Mouse (Mus musculus): ENCODE results near the gene Mri1. TPM values are rescaled to one million over a fixed set of nuclear protein-coding genes. Genes with fewer than 3 reads are reported as not detected.

The Mri1 gene
- polyA plus RNA-seq, 1 experiment from 2014 or later, result 45.0 TPM

DNA sequence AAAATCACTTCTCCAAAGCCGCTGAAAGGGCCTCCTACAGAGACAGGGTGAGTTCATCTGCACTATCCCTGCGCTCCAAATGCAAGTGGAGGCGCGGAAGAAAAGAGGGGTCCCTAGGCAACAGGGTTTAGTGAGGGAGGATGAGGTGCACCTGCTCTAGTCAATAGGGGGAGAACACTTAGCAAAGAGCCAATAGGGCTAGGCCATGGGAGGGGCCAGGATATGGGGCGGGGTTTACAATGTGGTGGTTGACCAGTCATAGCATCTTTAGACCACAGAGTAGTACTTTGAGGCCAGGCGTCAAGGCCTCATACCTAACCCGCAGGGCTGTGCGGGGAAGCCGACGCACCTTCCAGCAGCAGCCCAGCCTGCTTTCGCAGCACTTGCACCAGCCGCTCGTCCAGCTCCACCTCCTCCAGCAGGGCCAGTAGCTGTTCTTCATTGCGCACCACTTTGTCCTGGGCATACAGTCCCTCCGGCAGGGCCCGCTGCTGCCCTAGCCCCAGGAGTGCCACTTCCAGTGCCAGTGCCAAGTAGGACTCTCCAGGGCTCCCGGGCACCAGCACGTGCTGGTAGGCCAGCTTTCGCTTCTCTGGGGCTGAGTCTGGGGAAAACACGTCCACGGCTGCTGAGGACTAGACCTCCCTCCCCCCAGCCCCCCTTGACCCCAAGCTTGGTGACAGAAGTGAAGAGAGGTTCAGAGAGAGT is 33.6 kb downstream of the Mri1 start:
- Histone ChIP-seq H3K27me3 (ENCODE audit: control insufficient read depth, insufficient read depth, low read length) (no peaks in the 10 kb centered on the region), H3K36me3 (ENCODE audit: control insufficient read depth, insufficient read depth) (peaks cover 42% of the 10 kb centered on the region)
- no peak for ATAC-seq (replicated peaks; ENCODE audit: extremely low read depth, insufficient read depth, low FRiP score)

GRCm38 (mm10) chr8:84222566-84223165 is 34.5 kb downstream of the Mri1 start:
- H3K4me3 ChIP-seq (ENCODE audit: low read length), result no peak overlapping the region
- no peaks in the 10 kb centered on the region for H3K27me3 ChIP-seq (ENCODE audit: control insufficient read depth, insufficient read depth, low read length)
- no peak for ATAC-seq (replicated peaks; ENCODE audit: extremely low read depth, insufficient read depth, low FRiP score)
- H3K4me1 ChIP-seq (ENCODE audit: control insufficient read depth, insufficient read depth, low read length), result no peaks in the 10 kb centered on the region
- H3K4me2 ChIP-seq (ENCODE audit: low read depth, low read length), result no peak overlapping the region
- peak overlapping the region; percentile 40; the same call in 1 of the 2 replicates for H3K27ac ChIP-seq (ENCODE audit: low read length)
- peaks cover 39% of the 10 kb centered on the region for H3K36me3 ChIP-seq (ENCODE audit: control insufficient read depth, insufficient read depth)
- H3K9ac ChIP-seq (ENCODE audit: low read length), result no peak overlapping the region
- WGBS, result 83% methylated on average over 9 of the region's 9 CpGs
- no peaks in the 10 kb centered on the region for H3K9me3 ChIP-seq (replicated peaks; ENCODE audit: control insufficient read depth, low read length)

More for the DNA sequence above, 33.6 kb downstream of the Mri1 start:
- no peak overlapping the region for H3K27ac ChIP-seq (ENCODE audit: low read length)
- H3K9ac ChIP-seq (ENCODE audit: low read length), result no peak overlapping the region
- no peak overlapping the region for H3K4me2 ChIP-seq (ENCODE audit: low read depth, low read length)
- 83% methylated on average over 21 of the region's 21 CpGs for WGBS
- H3K9me3 ChIP-seq (replicated peaks; ENCODE audit: control insufficient read depth, low read length), result no peaks in the 10 kb centered on the region
- H3K4me1 ChIP-seq (ENCODE audit: control insufficient read depth, insufficient read depth, low read length), result no peaks in the 10 kb centered on the region
- H3K4me3 ChIP-seq (ENCODE audit: low read length), result no peak overlapping the region

- Histone ChIP-seq H3K27me3 (ENCODE audit: control insufficient read depth, insufficient read depth, low read length) (no peaks in the 10 kb centered on the region), H3K27ac (ENCODE audit: low read length) (no peak overlapping the region), H3K9ac (ENCODE audit: low read length) (no peak overlapping the region), H3K4me3 (ENCODE audit: low read length) (no peak overlapping the region), H3K9me3 (replicated peaks; ENCODE audit: control insufficient read depth, low read length) (no peaks in the 10 kb centered on the region), H3K4me2 (ENCODE audit: low read depth, low read length) (no peak overlapping the region), H3K36me3 (ENCODE audit: control insufficient read depth, insufficient read depth) (peaks cover 35% of the 10 kb centered on the region), H3K4me1 (ENCODE audit: control insufficient read depth, insufficient read depth, low read length) (no peaks in the 10 kb centered on the region)
- 70% methylated on average over 7 of the region's 7 CpGs for WGBS
- no peak for ATAC-seq (replicated peaks; ENCODE audit: extremely low read depth, insufficient read depth, low FRiP score)
Measured at GRCm38 (mm10) chr8:84220105-84220504, 37.0 kb downstream of the Mri1 start.

DNA sequence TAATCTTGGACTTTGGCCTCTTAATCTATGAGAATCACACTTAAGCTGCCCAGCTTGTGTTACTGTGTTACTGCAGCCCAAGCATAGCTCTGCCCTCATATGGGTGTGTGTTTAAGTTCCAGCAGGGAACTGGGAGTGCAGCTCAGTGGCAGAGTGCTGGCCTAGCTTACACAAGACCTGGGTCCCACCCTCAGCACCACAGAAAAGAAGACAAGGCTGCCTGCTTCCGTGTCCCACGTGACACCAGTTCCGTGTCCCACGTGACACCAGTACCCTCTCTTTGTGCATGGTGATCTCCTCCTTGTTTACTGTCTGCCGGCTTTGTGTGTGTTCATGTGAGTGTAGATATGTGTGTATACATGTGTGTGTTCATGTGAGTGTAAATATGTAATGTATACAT is 39.0 kb downstream of the Mri1 start:
- Histone ChIP-seq H3K4me3 (ENCODE audit: low read length) (no peak overlapping the region), H3K9ac (ENCODE audit: low read length) (no peak overlapping the region), H3K4me1 (ENCODE audit: control insufficient read depth, insufficient read depth, low read length) (no peaks in the 10 kb centered on the region), H3K4me2 (ENCODE audit: low read depth, low read length) (no peak overlapping the region), H3K9me3 (replicated peaks; ENCODE audit: control insufficient read depth, low read length) (no peaks in the 10 kb centered on the region), H3K27ac (ENCODE audit: low read length) (no peak overlapping the region), H3K36me3 (ENCODE audit: control insufficient read depth, insufficient read depth) (peaks cover 38% of the 10 kb centered on the region), H3K27me3 (ENCODE audit: control insufficient read depth, insufficient read depth, low read length) (no peaks in the 10 kb centered on the region)
- WGBS, result 93% methylated on average over 5 of the region's 5 CpGs
- ATAC-seq (replicated peaks; ENCODE audit: extremely low read depth, insufficient read depth, low FRiP score), result no peak

DNA sequence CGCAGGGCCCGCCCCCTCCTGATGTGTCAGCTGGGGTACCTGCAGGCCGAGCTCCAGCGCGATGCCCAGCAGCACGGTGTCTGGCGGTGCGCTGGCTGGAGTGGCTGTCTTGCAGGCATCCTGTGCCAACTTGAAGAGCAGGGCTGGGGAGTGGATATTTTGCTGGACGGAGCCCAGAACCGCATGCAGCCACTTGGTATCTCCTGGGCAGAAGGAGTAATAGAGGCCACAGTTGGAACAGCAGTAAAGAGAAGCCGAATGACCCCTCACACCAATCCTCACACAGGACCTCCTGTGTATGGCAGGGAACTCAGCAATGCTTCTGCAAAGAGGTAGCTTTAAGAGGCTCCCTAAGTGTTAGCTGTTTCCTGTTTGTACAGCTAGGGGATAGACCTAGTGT is 39.9 kb downstream of the Mri1 start:
- Histone ChIP-seq H3K9ac (ENCODE audit: low read length) (no peak overlapping the region), H3K4me1 (ENCODE audit: control insufficient read depth, insufficient read depth, low read length) (no peaks in the 10 kb centered on the region), H3K4me3 (ENCODE audit: low read length) (no peak overlapping the region), H3K36me3 (ENCODE audit: control insufficient read depth, insufficient read depth) (peaks cover 38% of the 10 kb centered on the region), H3K27ac (ENCODE audit: low read length) (no peak overlapping the region), H3K27me3 (ENCODE audit: control insufficient read depth, insufficient read depth, low read length) (no peaks in the 10 kb centered on the region), H3K4me2 (ENCODE audit: low read depth, low read length) (no peak overlapping the region), H3K9me3 (replicated peaks; ENCODE audit: control insufficient read depth, low read length) (no peaks in the 10 kb centered on the region)
- ATAC-seq (replicated peaks; ENCODE audit: extremely low read depth, insufficient read depth, low FRiP score), result no peak
- WGBS, result 94% methylated on average over 11 of the region's 11 CpGs

DNA sequence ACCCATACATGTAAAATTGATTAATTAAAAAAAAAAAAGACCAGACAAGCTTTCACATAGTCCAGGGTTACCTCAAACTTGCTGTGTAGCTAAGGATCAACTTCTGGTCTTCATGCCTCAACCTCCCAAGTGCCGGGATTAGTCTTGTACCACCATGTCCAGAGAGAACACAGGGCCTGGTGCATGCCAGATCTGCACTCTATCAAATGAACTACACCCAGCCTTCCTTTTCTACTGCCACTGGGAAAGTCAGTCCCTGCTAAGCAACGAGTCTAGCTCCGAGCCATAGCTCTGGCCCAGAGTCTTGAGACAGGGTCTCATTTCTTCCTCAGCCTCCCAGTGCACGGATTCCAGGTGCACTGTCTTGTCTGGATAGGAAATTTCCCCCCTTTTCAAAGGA is 43.8 kb downstream of the Mri1 start:
- Histone ChIP-seq H3K4me1 (ENCODE audit: control insufficient read depth, insufficient read depth, low read length) (peaks cover 19% of the 10 kb centered on the region), H3K27ac (ENCODE audit: low read length) (no peak overlapping the region), H3K27me3 (ENCODE audit: control insufficient read depth, insufficient read depth, low read length) (no peaks in the 10 kb centered on the region), H3K9ac (ENCODE audit: low read length) (no peak overlapping the region), H3K36me3 (ENCODE audit: control insufficient read depth, insufficient read depth) (peaks cover 45% of the 10 kb centered on the region), H3K4me3 (ENCODE audit: low read length) (no peak overlapping the region), H3K9me3 (replicated peaks; ENCODE audit: control insufficient read depth, low read length) (no peaks in the 10 kb centered on the region), H3K4me2 (ENCODE audit: low read depth, low read length) (no peak overlapping the region)
- 81% methylated on average over 4 of the region's 4 CpGs for WGBS
- ATAC-seq (replicated peaks; ENCODE audit: extremely low read depth, insufficient read depth, low FRiP score), result no peak

- Histone ChIP-seq H3K27me3 (ENCODE audit: control insufficient read depth, insufficient read depth, low read length) (no peaks in the 10 kb centered on the region), H3K9me3 (replicated peaks; ENCODE audit: control insufficient read depth, low read length) (no peaks in the 10 kb centered on the region), H3K4me1 (ENCODE audit: control insufficient read depth, insufficient read depth, low read length) (peaks cover 30% of the 10 kb centered on the region), H3K4me2 (ENCODE audit: low read depth, low read length) (no peak overlapping the region), H3K27ac (ENCODE audit: low read length) (no peak overlapping the region), H3K36me3 (ENCODE audit: control insufficient read depth, insufficient read depth) (peaks cover 43% of the 10 kb centered on the region), H3K4me3 (ENCODE audit: low read length) (no peak overlapping the region), H3K9ac (ENCODE audit: low read length) (no peak overlapping the region)
- WGBS, result 91% methylated on average over 31 of the region's 31 CpGs
- no peak for ATAC-seq (replicated peaks; ENCODE audit: extremely low read depth, insufficient read depth, low FRiP score)
Measured at GRCm38 (mm10) chr8:84211881-84212563, 45.1 kb downstream of the Mri1 start.

DNA sequence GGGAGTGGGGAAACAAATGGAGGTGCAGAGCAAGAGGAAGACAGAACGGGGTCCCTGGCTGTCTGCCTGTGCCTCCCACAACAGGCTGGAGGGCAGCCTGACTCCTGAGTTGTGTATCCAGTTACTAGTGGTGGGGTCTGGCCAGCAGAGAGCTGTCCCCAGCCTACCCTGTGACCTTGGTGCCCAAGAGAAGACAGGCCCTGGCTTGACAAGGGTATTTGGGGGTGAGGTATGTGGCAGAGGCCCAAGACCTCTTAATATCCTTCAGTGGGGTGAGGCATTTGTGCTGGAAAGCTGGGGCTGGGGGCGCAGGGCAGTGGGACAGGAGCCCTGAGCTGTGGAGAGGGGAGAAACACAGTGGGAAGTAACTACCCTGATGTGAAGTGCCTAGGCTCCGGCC is 45.9 kb downstream of the Mri1 start:
- Histone ChIP-seq H3K36me3 (ENCODE audit: control insufficient read depth, insufficient read depth) (peaks cover 40% of the 10 kb centered on the region), H3K27ac (ENCODE audit: low read length) (peak overlapping the region; percentile 33), H3K4me2 (ENCODE audit: low read depth, low read length) (no peak overlapping the region), H3K27me3 (ENCODE audit: control insufficient read depth, insufficient read depth, low read length) (no peaks in the 10 kb centered on the region), H3K4me1 (ENCODE audit: control insufficient read depth, insufficient read depth, low read length) (peaks cover 30% of the 10 kb centered on the region), H3K4me3 (ENCODE audit: low read length) (no peak overlapping the region), H3K9ac (ENCODE audit: low read length) (peak overlapping the region; percentile 33; the same call in 1 of the 2 replicates), H3K9me3 (replicated peaks; ENCODE audit: control insufficient read depth, low read length) (no peaks in the 10 kb centered on the region)
- no peak for ATAC-seq (replicated peaks; ENCODE audit: extremely low read depth, insufficient read depth, low FRiP score)
- 70% methylated on average over 3 of the region's 3 CpGs for WGBS

Measured in heart, embryonic 16.5 days (tissue).